Mouse (Mus musculus): Measurements from ENCODE around the gene B830017H08Rik. TPM values are rescaled to one million over a fixed set of nuclear protein-coding genes. Genes with fewer than 3 reads are reported as not detected.

B830017H08Rik gene
- polyA plus RNA-seq (2015; fragmentation: Nextera tagmentation; extraction: Ambion mirVana), result not detected in 2 replicates

DNA sequence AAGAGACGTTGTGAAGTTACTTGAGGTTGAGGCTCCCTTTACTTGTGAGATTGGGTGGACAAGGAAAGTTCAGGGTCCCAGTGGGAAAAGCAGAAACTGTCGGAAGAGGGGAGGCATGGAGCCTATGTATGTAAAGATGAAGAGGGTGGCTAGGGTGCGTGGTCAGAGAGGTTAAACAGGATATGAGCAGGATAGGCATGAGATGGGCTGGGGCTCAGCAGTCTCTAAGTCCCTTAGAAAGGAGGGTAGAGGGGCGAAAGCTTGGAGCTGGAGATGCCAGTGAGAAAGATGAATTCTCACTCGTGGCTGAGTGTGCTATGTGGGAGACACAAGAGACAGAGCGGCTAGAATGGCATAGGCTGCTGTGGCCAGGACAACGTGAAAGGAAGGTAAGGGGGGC, at the start of gene B830017H08Rik:
Gene B830017H08Rik (plus strand): TSS at position 301 of the 400 bp plus-strand sequence.
- 26% methylated on average over 7 of the region's 7 CpGs for WGBS
- Histone ChIP-seq H3K4me3 (peak within 1 kb of the TSS; percentile 61), H3K4me1 (replicated peaks) (peaks cover 18% of the 10 kb centered on the region), H3K27ac (no peak within 1 kb of the TSS), H3K9ac (peak within 1 kb of the TSS; percentile 44), H3K9me3 (replicated peaks) (no peaks in the 10 kb centered on the region), H3K27me3 (peaks cover 87% of the 10 kb centered on the region), H3K4me2 (peak within 1 kb of the TSS; percentile 99), H3K36me3 (no peaks in the 10 kb centered on the region)
- ATAC-seq (replicated peaks; ENCODE audit: insufficient number of reproducible peaks, insufficient read depth, low FRiP score, low read depth), result no peak

DNA sequence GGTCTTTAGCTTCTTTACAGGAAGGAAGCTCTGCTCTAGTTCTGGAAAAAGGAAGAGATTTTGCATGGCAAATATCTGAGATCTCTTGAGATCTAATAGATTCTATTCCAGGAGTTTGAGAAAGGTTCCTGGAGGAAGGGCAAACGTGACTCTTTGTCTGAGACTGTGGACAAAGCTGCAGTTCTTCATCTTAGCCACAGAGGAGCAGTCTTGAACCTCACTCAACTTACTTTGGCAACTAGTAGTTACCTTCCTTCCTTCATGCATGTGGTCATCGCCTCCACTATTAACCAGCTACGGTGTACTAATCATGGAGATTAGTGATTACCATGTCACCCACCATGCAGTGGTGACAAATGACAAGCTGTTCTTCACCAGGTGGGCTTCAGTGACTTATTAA, 47.6 kb upstream of the B830017H08Rik start:
- Histone ChIP-seq H3K36me3 (peaks cover 52% of the 10 kb centered on the region), H3K4me2 (no peak overlapping the region), H3K27me3 (no peaks in the 10 kb centered on the region), H3K4me1 (replicated peaks) (no peaks in the 10 kb centered on the region), H3K9ac (no peak overlapping the region), H3K4me3 (no peak overlapping the region), H3K27ac (no peak overlapping the region), H3K9me3 (replicated peaks) (no peaks in the 10 kb centered on the region)
- no peak for ATAC-seq (replicated peaks; ENCODE audit: insufficient number of reproducible peaks, insufficient read depth, low FRiP score, low read depth)
- 60% methylated on average over 3 of the region's 3 CpGs for WGBS

DNA sequence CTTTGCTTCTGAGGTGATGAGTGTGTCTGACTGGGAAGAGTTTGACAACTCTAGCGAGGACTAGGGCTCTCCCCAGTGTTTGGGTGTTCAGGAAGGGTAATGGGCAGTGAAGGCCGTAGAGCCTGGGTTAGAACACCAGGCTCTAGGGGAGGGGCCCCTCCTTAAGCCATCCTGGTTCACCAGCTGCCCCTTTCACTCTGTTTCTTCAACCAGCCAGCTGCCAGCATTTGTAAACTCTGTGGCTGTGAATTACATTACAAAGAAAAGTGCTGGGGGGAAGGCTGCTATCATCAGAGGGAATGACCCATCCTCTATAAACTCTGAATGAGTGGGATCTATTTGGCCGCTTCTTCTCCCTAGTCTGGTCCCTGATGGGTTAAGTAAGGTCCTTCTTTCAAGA, 40.2 kb upstream of the B830017H08Rik start:
- Histone ChIP-seq H3K36me3 (peaks cover 27% of the 10 kb centered on the region), H3K27me3 (peaks cover 21% of the 10 kb centered on the region), H3K4me2 (no peak overlapping the region), H3K9me3 (replicated peaks) (no peaks in the 10 kb centered on the region), H3K9ac (no peak overlapping the region), H3K27ac (no peak overlapping the region), H3K4me3 (no peak overlapping the region), H3K4me1 (replicated peaks) (peaks cover 13% of the 10 kb centered on the region)
- WGBS, result 70% methylated on average over 3 of the region's 3 CpGs
- no peak for ATAC-seq (replicated peaks; ENCODE audit: insufficient number of reproducible peaks, insufficient read depth, low FRiP score, low read depth)

DNA sequence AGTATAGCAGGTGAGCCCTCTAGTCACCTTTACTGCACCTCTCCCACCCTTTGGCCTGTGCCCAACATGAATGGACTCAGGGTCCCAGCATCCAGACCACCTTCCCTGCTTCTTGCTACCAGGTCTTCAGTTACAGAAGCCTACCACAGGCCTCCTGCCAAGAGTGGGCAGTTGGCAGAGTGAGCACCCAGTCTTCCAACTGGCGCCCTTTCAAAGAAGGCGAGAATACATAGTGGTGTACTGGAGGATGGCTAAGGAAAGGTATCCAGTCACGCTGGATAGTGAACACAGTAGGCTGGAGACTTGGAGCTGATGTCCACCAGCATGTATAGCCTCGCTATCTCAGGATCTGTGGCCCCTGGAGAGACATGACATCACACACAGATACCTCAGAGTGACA, 38.9 kb upstream of the B830017H08Rik start:
- Histone ChIP-seq H3K36me3 (peaks cover 18% of the 10 kb centered on the region), H3K4me2 (no peak overlapping the region), H3K4me1 (replicated peaks) (peaks cover 26% of the 10 kb centered on the region), H3K9ac (no peak overlapping the region), H3K4me3 (no peak overlapping the region), H3K27me3 (peaks cover 34% of the 10 kb centered on the region), H3K9me3 (replicated peaks) (no peaks in the 10 kb centered on the region), H3K27ac (no peak overlapping the region)
- WGBS, result 88% methylated on average over 4 of the region's 4 CpGs
- no peak for ATAC-seq (replicated peaks; ENCODE audit: insufficient number of reproducible peaks, insufficient read depth, low FRiP score, low read depth)

DNA sequence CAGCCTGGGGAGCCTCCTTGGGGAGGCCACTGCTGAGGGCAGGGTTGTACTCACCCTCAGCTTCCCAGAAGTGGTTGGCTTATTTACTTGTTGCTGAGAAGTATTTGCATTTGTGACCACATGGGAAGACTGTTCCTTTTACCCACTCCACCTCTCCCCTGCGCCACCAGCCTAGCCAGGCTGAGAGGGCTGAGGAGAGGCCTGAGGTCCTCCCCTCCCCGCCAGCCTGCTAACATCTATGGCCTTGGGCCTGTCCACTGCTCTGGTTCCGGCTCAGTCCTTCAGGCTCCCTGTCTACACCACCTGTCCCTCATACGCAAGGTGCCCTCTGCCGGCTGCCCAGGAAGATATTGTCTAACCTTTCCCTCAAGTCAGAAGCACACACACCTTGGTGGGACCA, 37.3 kb upstream of the B830017H08Rik start:
- Histone ChIP-seq H3K36me3 (peaks cover 8% of the 10 kb centered on the region), H3K4me1 (replicated peaks) (peaks cover 36% of the 10 kb centered on the region), H3K9ac (no peak overlapping the region), H3K4me2 (no peak overlapping the region), H3K4me3 (no peak overlapping the region), H3K27me3 (peaks cover 48% of the 10 kb centered on the region), H3K27ac (no peak overlapping the region), H3K9me3 (replicated peaks) (no peaks in the 10 kb centered on the region)
- ATAC-seq (replicated peaks; ENCODE audit: insufficient number of reproducible peaks, insufficient read depth, low FRiP score, low read depth), result no peak
- WGBS, result 71% methylated on average over 5 of the region's 5 CpGs

DNA sequence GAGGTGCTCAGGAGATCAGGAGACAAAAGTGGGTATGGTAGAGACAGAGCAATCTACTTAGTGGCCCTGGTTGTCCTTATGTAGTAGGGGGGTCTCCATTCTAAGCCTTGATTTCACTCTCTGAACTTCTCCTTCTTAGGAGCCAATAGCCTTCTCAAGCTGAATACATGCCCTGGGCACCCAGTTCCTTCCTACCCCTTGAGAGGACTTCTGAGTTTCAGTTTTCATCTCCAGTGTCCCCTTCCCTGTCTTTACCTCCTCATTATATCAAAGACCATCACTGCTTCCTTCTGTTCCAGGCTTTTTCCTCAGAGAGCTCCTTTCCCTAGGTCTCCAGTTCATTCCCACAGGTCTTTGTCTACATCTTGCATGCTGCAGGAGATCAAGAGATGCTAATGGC, 36.4 kb upstream of the B830017H08Rik start:
- Histone ChIP-seq H3K36me3 (peaks cover 5% of the 10 kb centered on the region; the same call in 1 of the 2 replicates), H3K4me3 (peak overlapping the region; percentile 62), H3K4me1 (replicated peaks) (peaks cover 36% of the 10 kb centered on the region), H3K27ac (peak overlapping the region; percentile 82), H3K9ac (peak overlapping the region; percentile 65; the same call in 1 of the 2 replicates), H3K27me3 (peaks cover 56% of the 10 kb centered on the region), H3K9me3 (replicated peaks) (no peaks in the 10 kb centered on the region), H3K4me2 (peak overlapping the region; percentile 88)
- no peak for ATAC-seq (replicated peaks; ENCODE audit: insufficient number of reproducible peaks, insufficient read depth, low FRiP score, low read depth)

DNA sequence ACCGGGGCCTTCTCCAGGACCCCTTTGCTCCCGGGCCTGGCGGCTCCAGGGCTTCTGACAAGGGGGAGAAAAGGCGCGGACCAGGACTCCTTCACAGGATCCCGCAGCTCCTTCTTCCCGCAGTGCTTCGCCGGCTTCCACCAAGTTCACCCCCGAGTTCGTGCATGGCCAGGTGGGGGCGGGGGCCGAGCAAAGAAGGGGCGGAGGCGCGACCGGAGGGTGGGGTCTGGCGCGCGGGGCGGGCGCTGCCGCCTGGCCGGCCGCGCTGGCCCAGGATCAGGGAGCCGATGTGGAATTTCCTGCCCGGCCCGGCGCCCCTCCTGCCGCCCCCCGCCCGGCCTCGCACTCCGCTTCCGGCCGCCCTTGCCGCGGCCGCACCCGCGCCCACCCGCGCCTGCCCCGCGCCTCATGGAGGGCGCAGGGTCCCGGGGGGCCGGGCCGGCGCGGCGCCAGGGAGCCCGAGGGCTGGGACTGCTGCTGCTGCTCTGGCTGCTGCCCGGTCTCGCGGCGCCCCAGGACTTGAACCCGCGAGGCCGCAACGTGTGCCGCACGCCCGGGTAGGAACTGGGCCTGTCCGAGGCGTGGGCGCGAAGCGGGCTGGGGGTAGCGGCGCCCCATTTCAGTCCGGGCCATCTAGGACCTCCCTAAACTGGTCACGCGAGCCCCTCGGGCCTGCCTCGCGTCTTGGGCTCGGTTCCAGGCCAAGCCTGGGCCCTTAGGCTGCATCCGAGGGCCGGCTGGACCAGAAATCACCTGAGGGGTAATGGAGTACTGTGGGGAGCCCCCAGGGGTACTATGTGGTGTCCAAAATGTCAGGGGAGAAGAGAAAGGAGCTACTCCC, 35.7 kb upstream of the B830017H08Rik start, which contains the start of gene Scarf2:
Gene Scarf2 (plus strand): TSS at position 312 of the 841 bp plus-strand sequence.
- Histone ChIP-seq H3K36me3 (peaks cover 3% of the 10 kb centered on the region; the same call in 1 of the 2 replicates), H3K9me3 (replicated peaks) (no peaks in the 10 kb centered on the region), H3K27ac (peak within 1 kb of the TSS; percentile 82), H3K27me3 (peaks cover 63% of the 10 kb centered on the region), H3K4me2 (peak within 1 kb of the TSS; percentile 88), H3K9ac (peak within 1 kb of the TSS; percentile 65), H3K4me3 (peak within 1 kb of the TSS; percentile 62), H3K4me1 (replicated peaks) (peaks cover 43% of the 10 kb centered on the region)
- WGBS, result 2% methylated on average over 75 of the region's 81 CpGs
- ATAC-seq (replicated peaks; ENCODE audit: insufficient number of reproducible peaks, insufficient read depth, low FRiP score, low read depth), result peak; percentile 69

DNA sequence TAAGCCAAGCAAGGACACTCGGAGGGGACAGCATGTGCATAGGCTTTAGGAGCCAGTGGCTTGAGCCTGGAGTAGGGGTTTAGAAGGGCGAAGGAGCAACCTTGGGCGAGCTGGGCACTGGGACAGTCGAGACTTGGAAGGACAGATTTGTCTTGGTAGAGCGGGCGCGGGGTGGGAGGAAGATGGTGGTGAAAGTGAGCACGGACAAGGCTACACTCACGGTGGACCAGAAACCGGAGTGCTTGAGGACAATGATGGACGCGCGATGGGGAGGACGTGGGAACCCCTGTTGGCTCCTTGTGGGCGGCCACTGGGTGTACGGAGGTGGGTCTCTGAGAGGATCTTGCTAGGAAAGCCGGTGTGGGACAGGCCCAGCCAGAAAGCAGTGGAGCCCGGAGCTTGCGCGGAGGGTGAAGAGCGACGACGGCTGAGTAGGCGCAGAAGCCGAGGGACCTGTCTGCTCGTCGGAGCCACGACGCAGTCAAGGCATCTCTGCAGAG, 35.1 kb upstream of the B830017H08Rik start:
- Histone ChIP-seq H3K4me3 (peak overlapping the region; percentile 62), H3K27me3 (peaks cover 70% of the 10 kb centered on the region), H3K4me1 (replicated peaks) (peaks cover 50% of the 10 kb centered on the region), H3K36me3 (no peaks in the 10 kb centered on the region), H3K4me2 (peak overlapping the region; percentile 88), H3K9me3 (replicated peaks) (no peaks in the 10 kb centered on the region), H3K9ac (peak overlapping the region; percentile 65), H3K27ac (peak overlapping the region; percentile 82)
- peak; percentile 24; the same call in 1 of the 2 replicates for ATAC-seq (replicated peaks; ENCODE audit: insufficient number of reproducible peaks, insufficient read depth, low FRiP score, low read depth)
- 4% methylated on average over 29 of the region's 29 CpGs for WGBS

DNA sequence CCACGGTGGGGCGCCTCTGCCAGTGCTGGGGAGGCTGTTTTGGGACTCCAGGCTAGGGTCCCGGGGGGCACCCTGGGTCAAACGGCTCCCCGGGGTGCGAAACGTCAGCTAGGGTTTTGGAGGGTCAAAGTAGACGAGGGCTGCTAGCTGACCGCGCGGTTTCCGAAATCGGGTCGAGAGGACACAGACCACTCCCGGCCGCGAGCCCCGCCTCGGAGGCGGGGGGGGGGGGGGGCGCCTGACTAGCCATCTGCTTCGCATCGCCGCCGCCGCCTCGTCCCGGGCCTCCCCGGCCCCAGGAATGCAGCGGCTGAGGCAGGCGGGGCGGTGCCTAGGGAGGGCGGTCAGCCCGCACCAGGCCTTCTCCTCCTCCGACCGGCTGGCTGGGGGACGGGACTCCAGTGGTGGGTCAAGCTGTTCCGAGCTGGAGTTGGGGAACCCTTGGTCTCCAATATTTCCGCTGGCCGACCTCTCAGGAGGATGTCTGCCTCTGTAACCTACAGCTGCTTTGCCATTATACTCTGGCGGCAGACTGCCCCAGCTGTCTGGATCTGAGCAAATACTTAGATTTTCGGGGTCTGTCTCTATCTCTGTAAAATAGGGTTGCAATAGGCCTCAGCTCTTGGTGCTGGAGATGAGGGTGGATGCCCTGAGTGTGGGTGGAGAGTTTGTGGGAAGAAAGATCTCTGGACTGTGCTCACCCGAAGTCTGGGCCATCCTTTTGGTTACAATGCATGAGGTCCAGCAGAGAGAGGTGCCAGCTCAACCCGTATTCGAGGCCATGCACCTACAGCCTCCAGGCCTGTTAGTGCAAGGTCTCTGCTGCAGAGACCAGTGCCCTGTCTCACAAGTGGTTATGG, 34.4 kb upstream of the B830017H08Rik start:
- peak overlapping the region; percentile 62 for H3K4me3 ChIP-seq
- peak overlapping the region; percentile 65 for H3K9ac ChIP-seq
- peak overlapping the region; percentile 88 for H3K4me2 ChIP-seq
- no peaks in the 10 kb centered on the region for H3K36me3 ChIP-seq
- peak overlapping the region; percentile 82 for H3K27ac ChIP-seq
- peak; percentile 58 for ATAC-seq (replicated peaks; ENCODE audit: insufficient number of reproducible peaks, insufficient read depth, low FRiP score, low read depth)
- H3K9me3 ChIP-seq (replicated peaks), result no peaks in the 10 kb centered on the region
- H3K4me1 ChIP-seq (replicated peaks), result peaks cover 57% of the 10 kb centered on the region
- peaks cover 77% of the 10 kb centered on the region for H3K27me3 ChIP-seq
- WGBS, result 4% methylated on average over 39 of the region's 45 CpGs

DNA sequence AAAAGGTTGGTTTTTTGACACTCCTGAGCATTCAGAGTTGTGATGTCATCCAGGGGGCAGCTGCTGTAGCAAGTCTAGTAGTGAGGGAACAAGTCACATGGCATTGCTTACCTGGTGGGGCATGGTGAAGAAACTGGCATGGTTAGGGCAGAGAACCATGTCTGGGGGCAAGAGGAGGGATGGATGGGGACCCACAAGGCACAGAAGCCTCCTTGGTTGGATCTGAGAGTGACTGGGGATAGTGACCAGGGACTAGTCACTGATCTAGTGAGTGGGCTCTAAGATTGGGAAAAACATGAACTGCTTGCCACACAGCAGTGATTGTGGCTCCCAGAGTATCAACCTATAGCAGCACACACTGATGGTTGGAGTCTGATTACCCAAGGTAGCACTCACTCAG, 33.3 kb upstream of the B830017H08Rik start:
- ATAC-seq (replicated peaks; ENCODE audit: insufficient number of reproducible peaks, insufficient read depth, low FRiP score, low read depth), result no peak
- no peak overlapping the region for H3K4me2 ChIP-seq
- H3K36me3 ChIP-seq, result no peaks in the 10 kb centered on the region
- H3K4me1 ChIP-seq (replicated peaks), result peaks cover 67% of the 10 kb centered on the region
- peaks cover 87% of the 10 kb centered on the region for H3K27me3 ChIP-seq
- H3K27ac ChIP-seq, result no peak overlapping the region
- H3K9ac ChIP-seq, result no peak overlapping the region
- no peaks in the 10 kb centered on the region for H3K9me3 ChIP-seq (replicated peaks)
- no peak overlapping the region for H3K4me3 ChIP-seq

Data from heart, embryonic 15.5 days (tissue).